Mouse (Mus musculus): ENCODE measurements around the gene Zfp106. TPM values are rescaled to one million over a fixed set of nuclear protein-coding genes. Genes with fewer than 3 reads are reported as not detected.

The Zfp106 gene
- total RNA-seq, 2 experiments from 2014 or later = 98.3 to 101 TPM

GRCm38 (mm10) chr2:120478600-120478999, 85.0 kb downstream of the Zfp106 start:
- DNase-seq (ENCODE audit: low spot score in 2 of 2) = peak; percentile 73 to 80

GRCm38 (mm10) chr2:120476277-120477087, 87.2 kb downstream of the Zfp106 start:
- no peak for DNase-seq (ENCODE audit: low spot score in 2 of 2)

- no peak for DNase-seq (ENCODE audit: low spot score in 2 of 2)
Measured at GRCm38 (mm10) chr2:120470856-120471255, 92.8 kb downstream of the Zfp106 start.

GRCm38 (mm10) chr2:120469715-120470114, 93.9 kb downstream of the Zfp106 start:
- no peak for DNase-seq (ENCODE audit: low spot score in 2 of 2)

- DNase-seq (ENCODE audit: low spot score in 2 of 2) = no peak
Measured at GRCm38 (mm10) chr2:120469220-120469619, 94.4 kb downstream of the Zfp106 start.

GRCm38 (mm10) chr2:120468011-120468410, 95.6 kb downstream of the Zfp106 start:
- no peak for DNase-seq (ENCODE audit: low spot score in 2 of 2)

GRCm38 (mm10) chr2:120465397-120465785, 98.3 kb downstream of the Zfp106 start:
- no peak for DNase-seq (ENCODE audit: low spot score in 2 of 2)

GRCm38 (mm10) chr2:120464732-120465396, 98.8 kb downstream of the Zfp106 start:
- no peak for DNase-seq (ENCODE audit: low spot score in 2 of 2)

- no peak for DNase-seq (ENCODE audit: low spot score in 2 of 2)
Measured at GRCm38 (mm10) chr2:120464091-120464490, 99.6 kb downstream of the Zfp106 start.

- DNase-seq (ENCODE audit: low spot score in 2 of 2) = no peak
Measured at GRCm38 (mm10) chr2:120463328-120463727, 100.3 kb downstream of the Zfp106 start.

GRCm38 (mm10) chr2:120460216-120460615, 103.4 kb downstream of the Zfp106 start:
- DNase-seq (ENCODE audit: low spot score in 2 of 2) = no peak

Other genes with a start within 250 kb of the Zfp106 start
- not detected for gene Pla2g4f, start 249.7 kb downstream of the Zfp106 start, total RNA-seq (2021)
- gene Vps39, start 210.7 kb downstream of the Zfp106 start, total RNA-seq (2021) = 10 to 100 TPM; 59.3 to 62.1 TPM
- 10 to 100 TPM in 1 of 2 experiments, 1 to 10 TPM in 1; 7.8 to 10.8 TPM for gene Ganc, start 159.9 kb downstream of the Zfp106 start, total RNA-seq (2021)
- gene Tmem87a, start 159.7 kb downstream of the Zfp106 start, total RNA-seq (2021) = 10 to 100 TPM; 31.4 to 34.1 TPM
- gene Capn3, start 107.8 kb downstream of the Zfp106 start, total RNA-seq (2021) = 1 to 10 TPM; 4.3 to 6.6 TPM
- 10 to 100 TPM; 18.3 to 18.8 TPM for gene Snap23, start 3.8 kb upstream of the Zfp106 start, total RNA-seq (2021)
- gene Haus2, start 45.5 kb upstream of the Zfp106 start, total RNA-seq (2021) = 10 to 100 TPM; 17.5 to 18.4 TPM
- gene Lrrc57, start 45.7 kb upstream of the Zfp106 start, total RNA-seq (2021) = 10 to 100 TPM; 25.3 to 25.8 TPM
- 10 to 100 TPM; 11.0 to 12.5 TPM for gene Stard9, start 65.3 kb upstream of the Zfp106 start, total RNA-seq (2021)